Mouse (Mus musculus) limb, embryonic 10.5 days (tissue): ENCODE data around the gene Tanc2. TPM values are rescaled to one million over a fixed set of nuclear protein-coding genes. Genes with fewer than 3 reads are reported as not detected.

ENCODE experiments used
- DNase-seq: peaks from one replicate; pipeline ENCODE4 v3.0.0-alpha.2; 2017; ENCODE audit warnings: low spot score
- H3K27ac ChIP-seq: fragments of 300-500 bp; sonication (generic); 2 replicates; pipeline ENCODE4 v1.5.1; 2016; ENCODE audit warnings: mild to moderate bottlenecking
- H3K27me3 ChIP-seq: fragments of 300-500 bp; sonication (generic); 2 replicates; pipeline ENCODE4 v1.6.1; 2016; ENCODE audit warnings: low read depth, mild to moderate bottlenecking; ENCODE audit not compliant: poor library complexity, severe bottlenecking
- H3K36me3 ChIP-seq: fragments of 300-500 bp; sonication (generic); 2 replicates; pipeline ENCODE4 v1.6.1; 2016; ENCODE audit warnings: mild to moderate bottlenecking, moderate library complexity
- H3K4me1 ChIP-seq: fragments of 300-500 bp; sonication (generic); 2 replicates; pipeline ENCODE4 v1.6.1; 2016
- H3K4me3 ChIP-seq: fragments of 300-500 bp; sonication (generic); 2 replicates; pipeline ENCODE4 v1.5.1; 2016; ENCODE audit warnings: mild to moderate bottlenecking, moderate library complexity
- H3K9me3 ChIP-seq: fragments of 300-500 bp; sonication (generic); replicated peaks from 2 replicates; pipeline ENCODE4 v1.6.1; 2016; ENCODE audit warnings: mild to moderate bottlenecking
- whole genome bisulfite sequencing: fragments of 180-500 bp; shearing (Covaris S2); methylation state at CpG from one replicate; pipeline ENCODE4 v1.1.7; 2016; 5-methylcytosine and 5-hydroxymethylcytosine counted together
- polyA plus RNA-seq: library from polyadenylated mRNA; unstranded; fragments of >200 nt; fragmentation: Nextera tagmentation; extraction: Ambion mirVana; gene quantifications from 2 replicates; pipeline ENCODE4 v1.2.1, GENCODE M21; 2016

The Tanc2 gene
- polyA plus RNA-seq, 1 experiment from 2014 or later = 4.3 TPM

DNA sequence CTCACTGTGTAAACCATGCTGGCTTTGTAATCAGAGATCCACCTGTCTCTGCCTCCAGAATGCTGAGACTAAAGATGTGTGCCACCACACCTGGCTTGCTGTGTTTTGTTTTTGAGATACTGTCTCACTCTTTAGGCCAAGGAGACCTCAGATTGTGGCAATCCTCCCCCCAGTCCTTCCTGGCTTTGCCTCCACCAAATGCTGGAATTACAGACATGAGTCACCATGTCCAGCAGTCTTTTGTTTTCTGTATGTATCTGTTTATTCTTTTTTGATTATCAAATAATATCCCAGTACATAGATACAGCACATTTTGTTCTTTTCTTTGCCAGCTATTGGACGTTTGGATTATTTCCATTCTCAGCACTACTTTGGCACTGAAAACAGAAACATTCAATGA, 368.8 kb downstream of the Tanc2 start:
- Histone ChIP-seq H3K4me1 (no peaks in the 10 kb centered on the region; the same call in 1 of the 2 replicates), H3K27me3 (no peaks in the 10 kb centered on the region), H3K9me3 (no peaks in the 10 kb centered on the region), H3K36me3 (no peaks in the 10 kb centered on the region), H3K27ac (no peak overlapping the region), H3K4me3 (no peak overlapping the region)
- 51% methylated on average over 1 of the region's 1 CpGs for WGBS
- DNase-seq = no peak

GRCm38 (mm10) chr11:105959355-105959754, 369.6 kb downstream of the Tanc2 start:
- DNase-seq = no peak
- 63% methylated on average over 17 of the region's 17 CpGs for WGBS
- no peak overlapping the region for H3K27ac ChIP-seq
- no peaks in the 10 kb centered on the region; the same call in 1 of the 2 replicates for H3K4me1 ChIP-seq
- no peaks in the 10 kb centered on the region for H3K9me3 ChIP-seq
- H3K27me3 ChIP-seq = no peaks in the 10 kb centered on the region
- H3K36me3 ChIP-seq = no peaks in the 10 kb centered on the region
- H3K4me3 ChIP-seq = no peak overlapping the region

- H3K4me1 ChIP-seq = peaks cover 18% of the 10 kb centered on the region
- no peak overlapping the region for H3K4me3 ChIP-seq
- no peak for DNase-seq
- no peaks in the 10 kb centered on the region for H3K9me3 ChIP-seq
- H3K27ac ChIP-seq = no peak overlapping the region
- H3K36me3 ChIP-seq = no peaks in the 10 kb centered on the region
- 65% methylated on average over 5 of the region's 5 CpGs for WGBS
- peaks cover 44% of the 10 kb centered on the region for H3K27me3 ChIP-seq
Observed at GRCm38 (mm10) chr11:105964691-105965090, 374.9 kb downstream of the Tanc2 start.

GRCm38 (mm10) chr11:105966288-105966687, 376.5 kb downstream of the Tanc2 start:
- Histone ChIP-seq H3K9me3 (no peaks in the 10 kb centered on the region), H3K36me3 (no peaks in the 10 kb centered on the region), H3K27ac (no peak overlapping the region), H3K27me3 (peaks cover 60% of the 10 kb centered on the region), H3K4me1 (peaks cover 18% of the 10 kb centered on the region), H3K4me3 (no peak overlapping the region)
- 80% methylated on average over 4 of the region's 4 CpGs for WGBS
- DNase-seq = no peak

GRCm38 (mm10) chr11:105967741-105968574, 378.2 kb downstream of the Tanc2 start, which contains the start of gene Ace:
Gene Ace, plus strand, starts transcription at chr11:105967945.
- H3K4me3 ChIP-seq = peak within 1 kb of the TSS; percentile 68
- H3K36me3 ChIP-seq = no peaks in the 10 kb centered on the region
- H3K9me3 ChIP-seq = no peaks in the 10 kb centered on the region
- 1% methylated on average over 72 of the region's 76 CpGs for WGBS
- peak; percentile 61 for DNase-seq
- H3K27me3 ChIP-seq = peaks cover 69% of the 10 kb centered on the region
- peaks cover 18% of the 10 kb centered on the region for H3K4me1 ChIP-seq
- peak within 1 kb of the TSS; percentile 64 for H3K27ac ChIP-seq

DNA sequence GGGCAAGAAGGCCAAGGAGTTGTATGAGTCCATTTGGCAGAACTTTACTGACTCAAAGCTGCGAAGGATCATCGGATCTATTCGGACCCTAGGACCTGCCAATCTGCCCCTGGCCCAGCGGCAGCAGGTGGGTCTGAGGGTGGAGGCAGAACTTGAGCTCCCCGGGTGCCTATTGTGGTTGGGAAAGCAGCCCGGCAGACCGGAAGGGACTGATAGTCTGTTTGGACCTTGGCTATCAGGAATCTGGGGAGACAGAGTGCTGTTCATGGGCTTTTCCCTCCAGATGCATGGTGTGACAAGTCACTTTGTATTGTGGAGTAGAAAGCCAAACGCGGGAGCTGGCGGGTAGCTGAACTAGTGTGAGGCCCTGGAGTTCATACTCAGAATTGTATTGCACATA, 379.2 kb downstream of the Tanc2 start:
- no peak overlapping the region; the same call in 1 of the 2 replicates for H3K4me3 ChIP-seq

DNA sequence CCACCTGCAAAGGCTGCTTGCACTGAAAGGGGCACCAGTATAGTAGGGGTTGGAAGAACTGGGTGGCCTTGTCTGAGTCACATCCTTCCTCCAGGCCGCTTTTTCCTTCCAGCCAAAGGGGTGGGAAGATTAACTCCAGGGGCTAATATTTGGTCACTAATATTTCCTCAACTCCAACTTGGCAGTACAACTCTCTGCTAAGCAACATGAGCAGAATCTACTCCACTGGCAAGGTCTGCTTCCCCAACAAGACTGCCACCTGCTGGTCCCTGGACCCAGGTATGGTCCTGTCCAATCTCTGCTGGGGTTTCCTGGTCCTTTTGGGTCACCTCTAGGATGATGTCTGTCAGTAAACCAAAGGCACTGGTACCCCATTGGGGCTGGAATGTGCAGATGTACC, 379.7 kb downstream of the Tanc2 start:
- Histone ChIP-seq H3K27me3 (peaks cover 73% of the 10 kb centered on the region), H3K4me1 (peaks cover 18% of the 10 kb centered on the region), H3K36me3 (no peaks in the 10 kb centered on the region), H3K27ac (no peak overlapping the region), H3K4me3 (no peak overlapping the region), H3K9me3 (no peaks in the 10 kb centered on the region)
- WGBS = 55% methylated on average over 1 of the region's 1 CpGs
- DNase-seq = no peak

More for the DNA sequence above, 379.2 kb downstream of the Tanc2 start:
- WGBS = 52% methylated on average over 10 of the region's 10 CpGs
- H3K4me1 ChIP-seq = peaks cover 18% of the 10 kb centered on the region
- H3K9me3 ChIP-seq = no peaks in the 10 kb centered on the region
- H3K36me3 ChIP-seq = no peaks in the 10 kb centered on the region
- no peak for DNase-seq
- no peak overlapping the region for H3K27ac ChIP-seq
- peaks cover 72% of the 10 kb centered on the region for H3K27me3 ChIP-seq

DNA sequence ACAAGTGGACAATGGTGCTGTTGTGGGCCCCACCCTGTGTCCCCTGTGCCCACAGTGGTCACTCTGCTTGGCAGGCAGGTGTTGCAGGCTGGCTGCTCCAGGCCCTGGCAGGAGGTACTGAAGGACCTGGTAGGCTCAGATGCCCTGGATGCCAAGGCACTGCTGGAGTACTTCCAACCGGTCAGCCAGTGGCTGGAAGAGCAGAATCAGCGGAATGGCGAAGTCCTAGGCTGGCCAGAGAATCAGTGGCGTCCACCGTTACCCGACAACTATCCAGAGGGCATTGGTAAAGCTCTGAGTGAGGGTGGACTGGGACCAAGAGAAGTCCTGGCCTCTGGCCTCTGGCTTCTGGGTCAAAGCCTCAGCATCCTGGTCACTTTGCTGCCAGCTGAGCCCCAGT, 384.8 kb downstream of the Tanc2 start:
- Histone ChIP-seq H3K27me3 (peaks cover 30% of the 10 kb centered on the region), H3K27ac (no peak overlapping the region), H3K9me3 (no peaks in the 10 kb centered on the region), H3K36me3 (no peaks in the 10 kb centered on the region), H3K4me3 (no peak overlapping the region), H3K4me1 (no peaks in the 10 kb centered on the region)
- 94% methylated on average over 6 of the region's 6 CpGs for WGBS
- DNase-seq = no peak

GRCm38 (mm10) chr11:105975050-105975449, 385.3 kb downstream of the Tanc2 start:
- no peak overlapping the region for H3K27ac ChIP-seq
- no peak overlapping the region for H3K4me3 ChIP-seq
- H3K9me3 ChIP-seq = no peaks in the 10 kb centered on the region
- WGBS = 81% methylated on average over 3 of the region's 3 CpGs
- no peak for DNase-seq
- H3K4me1 ChIP-seq = no peaks in the 10 kb centered on the region
- H3K36me3 ChIP-seq = no peaks in the 10 kb centered on the region
- peaks cover 25% of the 10 kb centered on the region for H3K27me3 ChIP-seq

- WGBS = 94% methylated on average over 5 of the region's 5 CpGs
- no peaks in the 10 kb centered on the region for H3K4me1 ChIP-seq
- no peak for DNase-seq
Observed at GRCm38 (mm10) chr11:105975636-105976035, 385.9 kb downstream of the Tanc2 start.

GRCm38 (mm10) chr11:105978232-105978631, 388.4 kb downstream of the Tanc2 start:
- 83% methylated on average over 2 of the region's 2 CpGs for WGBS
- no peaks in the 10 kb centered on the region for H3K36me3 ChIP-seq
- no peak overlapping the region for H3K4me3 ChIP-seq
- no peaks in the 10 kb centered on the region for H3K4me1 ChIP-seq
- H3K27me3 ChIP-seq = peaks cover 4% of the 10 kb centered on the region; the same call in 1 of the 2 replicates
- no peaks in the 10 kb centered on the region for H3K9me3 ChIP-seq
- no peak overlapping the region for H3K27ac ChIP-seq
- DNase-seq = no peak

More at GRCm38 (mm10) chr11:105975636-105976035, 385.9 kb downstream of the Tanc2 start:
- no peaks in the 10 kb centered on the region for H3K36me3 ChIP-seq
- no peak overlapping the region for H3K27ac ChIP-seq
- H3K4me3 ChIP-seq = no peak overlapping the region
- no peaks in the 10 kb centered on the region for H3K9me3 ChIP-seq
- peaks cover 19% of the 10 kb centered on the region; the same call in 1 of the 2 replicates for H3K27me3 ChIP-seq

DNA sequence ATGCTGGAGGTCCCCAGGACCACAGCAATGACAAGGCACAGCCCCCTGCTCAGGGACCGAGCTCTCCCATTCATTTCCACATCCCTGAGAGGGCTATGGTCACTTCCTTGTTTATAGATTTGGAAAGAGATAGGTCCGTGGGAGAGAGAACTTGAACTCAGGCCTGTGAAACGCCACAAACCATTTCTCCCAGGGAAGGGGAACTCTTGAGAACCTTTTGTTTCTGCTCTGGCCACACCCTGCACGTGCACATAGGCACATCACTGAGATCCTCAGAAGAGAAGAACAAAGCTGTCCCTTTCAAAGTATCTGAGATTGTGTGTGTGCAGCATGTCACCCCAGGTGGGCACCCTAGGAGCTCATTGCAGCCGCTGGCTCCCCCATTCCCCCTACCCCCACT, 388.8 kb downstream of the Tanc2 start:
- no peaks in the 10 kb centered on the region for H3K9me3 ChIP-seq
- DNase-seq = no peak
- H3K4me1 ChIP-seq = no peaks in the 10 kb centered on the region
- no peak overlapping the region for H3K27ac ChIP-seq
- H3K27me3 ChIP-seq = peaks cover 4% of the 10 kb centered on the region; the same call in 1 of the 2 replicates
- no peaks in the 10 kb centered on the region for H3K36me3 ChIP-seq
- 67% methylated on average over 5 of the region's 5 CpGs for WGBS
- no peak overlapping the region for H3K4me3 ChIP-seq
